Mouse (Mus musculus): ENCODE data around the gene Cacnb4. TPM values are rescaled to one million over a fixed set of nuclear protein-coding genes. Genes with fewer than 3 reads are reported as not detected.

Gene Cacnb4
- total RNA-seq, 2 experiments from 2014 or later, result not detected

GRCm38 (mm10) chr2:52574929-52575328 is 101.7 kb downstream of the Cacnb4 start:
- no peak for ATAC-seq (replicated peaks; ENCODE audit: poor library complexity, severe bottlenecking)

GRCm38 (mm10) chr2:52572221-52572620 is 104.4 kb downstream of the Cacnb4 start:
- ATAC-seq (replicated peaks; ENCODE audit: poor library complexity, severe bottlenecking), result no peak

GRCm38 (mm10) chr2:52571339-52571968 is 105.2 kb downstream of the Cacnb4 start:
- peak; percentile 67 for ATAC-seq (replicated peaks; ENCODE audit: poor library complexity, severe bottlenecking)

GRCm38 (mm10) chr2:52570781-52571180 is 105.8 kb downstream of the Cacnb4 start:
- ATAC-seq (replicated peaks; ENCODE audit: poor library complexity, severe bottlenecking), result no peak

GRCm38 (mm10) chr2:52570171-52570570 is 106.5 kb downstream of the Cacnb4 start:
- peak; percentile 25; the same call in 1 of the 2 replicates for ATAC-seq (replicated peaks; ENCODE audit: poor library complexity, severe bottlenecking)

- no peak for ATAC-seq (replicated peaks; ENCODE audit: poor library complexity, severe bottlenecking)
These were observed 108.5 kb downstream of the Cacnb4 start for GRCm38 (mm10) chr2:52568131-52568530.

- ATAC-seq (replicated peaks; ENCODE audit: poor library complexity, severe bottlenecking), result no peak
These were observed 109.2 kb downstream of the Cacnb4 start for GRCm38 (mm10) chr2:52567421-52567820.

GRCm38 (mm10) chr2:52563277-52563676 is 113.4 kb downstream of the Cacnb4 start:
- no peak for ATAC-seq (replicated peaks; ENCODE audit: poor library complexity, severe bottlenecking)

GRCm38 (mm10) chr2:52562356-52562755 is 114.3 kb downstream of the Cacnb4 start:
- ATAC-seq (replicated peaks; ENCODE audit: poor library complexity, severe bottlenecking), result no peak

GRCm38 (mm10) chr2:52561137-52561536 is 115.5 kb downstream of the Cacnb4 start:
- ATAC-seq (replicated peaks; ENCODE audit: poor library complexity, severe bottlenecking), result no peak

GRCm38 (mm10) chr2:52560266-52560665 is 116.4 kb downstream of the Cacnb4 start:
- no peak for ATAC-seq (replicated peaks; ENCODE audit: poor library complexity, severe bottlenecking)

- ATAC-seq (replicated peaks; ENCODE audit: poor library complexity, severe bottlenecking), result peak; percentile 59
These were observed 118.2 kb downstream of the Cacnb4 start for GRCm38 (mm10) chr2:52558411-52558810.

GRCm38 (mm10) chr2:52557503-52558275 is 118.9 kb downstream of the Cacnb4 start:
- ATAC-seq (replicated peaks; ENCODE audit: poor library complexity, severe bottlenecking), result no peak

GRCm38 (mm10) chr2:52556961-52557326 is 119.7 kb downstream of the Cacnb4 start:
- no peak for ATAC-seq (replicated peaks; ENCODE audit: poor library complexity, severe bottlenecking)

GRCm38 (mm10) chr2:52556298-52556960 is 120.2 kb downstream of the Cacnb4 start:
- no peak for ATAC-seq (replicated peaks; ENCODE audit: poor library complexity, severe bottlenecking)

GRCm38 (mm10) chr2:52548401-52548800 is 128.2 kb downstream of the Cacnb4 start:
- ATAC-seq (replicated peaks; ENCODE audit: poor library complexity, severe bottlenecking), result peak; percentile 58

GRCm38 (mm10) chr2:52547331-52547730 is 129.3 kb downstream of the Cacnb4 start:
- ATAC-seq (replicated peaks; ENCODE audit: poor library complexity, severe bottlenecking), result no peak

- ATAC-seq (replicated peaks; ENCODE audit: poor library complexity, severe bottlenecking), result no peak
These were observed 132.1 kb downstream of the Cacnb4 start for GRCm38 (mm10) chr2:52544527-52544926.

GRCm38 (mm10) chr2:52541068-52541467 is 135.6 kb downstream of the Cacnb4 start:
- no peak for ATAC-seq (replicated peaks; ENCODE audit: poor library complexity, severe bottlenecking)

GRCm38 (mm10) chr2:52539318-52539717 is 137.3 kb downstream of the Cacnb4 start:
- peak; percentile 78 for ATAC-seq (replicated peaks; ENCODE audit: poor library complexity, severe bottlenecking)

GRCm38 (mm10) chr2:52537645-52538044 is 139.0 kb downstream of the Cacnb4 start:
- ATAC-seq (replicated peaks; ENCODE audit: poor library complexity, severe bottlenecking), result peak; percentile 77
